Mouse (Mus musculus): ENCODE results near the gene Pitpnb. TPM values are rescaled to one million over a fixed set of nuclear protein-coding genes. Genes with fewer than 3 reads are reported as not detected.
A peak's percentile ranks its signal among the peaks of the same experiment; 100 is the strongest.

Gene Pitpnb
- polyA plus RNA-seq, 1 experiment from 2014 or later, result 131 TPM

DNA sequence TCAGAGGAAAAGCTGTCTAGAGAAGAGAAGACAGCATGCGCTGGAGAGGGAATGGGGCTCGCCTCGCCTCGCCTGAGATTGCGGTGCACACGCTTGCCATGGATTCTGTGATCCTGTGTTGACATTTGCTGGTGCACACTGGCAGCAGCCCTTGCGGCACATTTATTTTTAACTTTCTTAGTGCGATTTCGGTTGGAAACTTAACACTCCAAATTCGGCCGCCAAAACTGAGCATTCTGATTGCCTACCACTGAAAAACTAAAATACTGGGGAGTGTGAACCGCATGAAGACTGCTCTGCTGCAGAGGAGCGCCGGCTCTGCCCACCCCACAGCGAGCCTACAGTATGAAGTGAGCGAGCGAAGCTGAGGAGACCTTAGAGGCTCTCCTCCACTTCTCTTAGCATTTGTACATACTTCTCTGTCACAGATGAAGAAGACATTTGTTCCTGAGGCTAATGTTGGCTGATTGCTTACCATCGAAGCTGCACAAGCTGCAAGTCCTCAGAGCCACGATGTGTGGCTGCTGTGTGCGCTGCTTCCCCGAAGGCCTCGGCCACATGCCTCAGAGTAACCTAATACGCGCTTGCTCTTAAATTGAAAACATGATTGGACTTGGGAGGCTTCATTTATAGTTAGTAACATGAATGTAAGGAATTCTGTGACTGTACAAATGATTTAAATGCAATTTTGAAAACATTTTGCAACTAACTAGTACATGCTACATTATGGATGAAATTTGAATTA, 45.9 kb downstream of the Pitpnb start:
- DNase-seq (ENCODE audit: low spot score) (no peak), ATAC-seq (ENCODE audit: insufficient read depth, low FRiP score, low TSS enrichment) (no peak)
- H3K27me3 ChIP-seq (ENCODE audit: control insufficient read depth, insufficient read depth, low read length), result no peaks in the 10 kb centered on the region
- H3K4me3 ChIP-seq (ENCODE audit: low read depth, low read length), result no peak overlapping the region
- WGBS, result 93% methylated on average over 24 of the region's 24 CpGs
- no peak overlapping the region for H3K27ac ChIP-seq (ENCODE audit: low read depth, low read length)
- H3K9ac ChIP-seq (ENCODE audit: low read length), result no peak overlapping the region
- peaks cover 25% of the 10 kb centered on the region for H3K36me3 ChIP-seq (ENCODE audit: control insufficient read depth, insufficient read depth, low read length)
- H3K4me2 ChIP-seq (ENCODE audit: low read depth), result no peak overlapping the region
- no peaks in the 10 kb centered on the region for H3K4me1 ChIP-seq (ENCODE audit: control insufficient read depth, insufficient read depth, low read length)
- no peaks in the 10 kb centered on the region for H3K9me3 ChIP-seq (ENCODE audit: control insufficient read depth, low read length)

DNA sequence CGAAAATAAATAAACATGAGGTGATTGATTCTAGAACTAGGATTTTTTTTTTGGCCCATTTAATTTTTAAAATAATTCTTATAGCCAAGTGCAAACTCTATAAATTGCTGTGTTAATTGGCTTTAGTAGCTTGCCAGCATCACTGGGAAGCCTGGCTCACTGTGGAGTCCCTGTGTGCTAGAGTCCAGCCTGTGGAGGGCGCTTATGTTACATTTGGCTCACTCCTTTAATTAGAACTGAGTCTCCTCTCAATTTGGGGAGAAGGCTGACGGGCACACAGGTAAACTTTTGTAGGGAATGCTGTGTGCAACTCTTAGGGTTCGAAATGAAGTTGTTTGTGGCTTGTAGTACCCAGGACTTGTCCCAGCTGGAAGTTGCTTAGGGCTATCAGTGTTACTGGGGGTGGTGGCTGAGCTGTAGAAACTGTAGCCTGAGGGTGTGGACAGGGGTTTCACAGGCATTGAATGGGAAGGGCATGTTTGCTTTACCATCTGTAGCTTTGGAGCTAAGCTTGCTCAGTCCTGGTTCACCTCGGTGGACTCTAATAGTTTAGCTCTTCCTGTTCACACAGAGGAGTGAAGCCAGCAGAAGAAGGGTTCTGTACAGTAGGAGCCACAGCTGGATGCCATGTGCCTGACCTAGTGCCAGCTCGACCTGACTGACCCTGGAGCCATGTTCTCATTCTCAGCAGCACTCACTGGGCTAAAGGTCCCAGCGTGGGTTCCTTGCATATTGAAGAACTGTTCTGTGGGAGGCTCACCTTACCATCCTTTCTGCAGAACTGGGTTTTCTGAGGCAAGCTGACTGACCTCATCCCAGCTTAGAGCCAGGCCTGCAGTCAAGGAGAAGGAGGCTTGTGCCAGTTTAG, 47.8 kb downstream of the Pitpnb start:
- no peak for DNase-seq (ENCODE audit: low spot score)
- WGBS, result 74% methylated on average over 7 of the region's 7 CpGs
- Histone ChIP-seq H3K4me1 (ENCODE audit: control insufficient read depth, insufficient read depth, low read length) (no peaks in the 10 kb centered on the region), H3K9ac (ENCODE audit: low read length) (no peak overlapping the region), H3K4me3 (ENCODE audit: low read depth, low read length) (no peak overlapping the region), H3K4me2 (ENCODE audit: low read depth) (no peak overlapping the region), H3K27me3 (ENCODE audit: control insufficient read depth, insufficient read depth, low read length) (no peaks in the 10 kb centered on the region), H3K27ac (ENCODE audit: low read depth, low read length) (no peak overlapping the region), H3K36me3 (ENCODE audit: control insufficient read depth, insufficient read depth, low read length) (peaks cover 18% of the 10 kb centered on the region), H3K9me3 (ENCODE audit: control insufficient read depth, low read length) (no peaks in the 10 kb centered on the region)
- ATAC-seq (ENCODE audit: insufficient read depth, low FRiP score, low TSS enrichment), result no peak

DNA sequence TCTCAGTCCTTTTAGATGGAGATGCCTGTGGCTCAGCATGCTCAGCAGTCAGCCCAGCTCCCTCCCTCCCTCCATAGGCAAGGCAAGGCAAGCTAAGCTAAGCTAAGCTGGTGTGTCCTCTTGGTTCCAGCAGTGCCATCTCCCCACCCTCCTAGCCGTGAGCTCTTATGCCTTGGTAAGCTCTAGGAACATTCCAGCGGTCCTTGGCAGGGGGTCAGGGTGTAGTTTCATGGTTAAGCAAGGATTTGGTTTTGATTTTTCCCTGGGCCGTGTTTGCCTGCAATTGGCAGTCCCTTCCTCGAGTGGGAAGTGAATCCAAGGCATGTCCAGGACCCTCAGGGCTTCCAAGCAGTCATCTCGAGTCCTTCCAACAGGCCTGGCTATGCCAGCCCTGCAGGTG, 52.8 kb downstream of the Pitpnb start:
- Histone ChIP-seq H3K9me3 (ENCODE audit: control insufficient read depth, low read length) (no peaks in the 10 kb centered on the region), H3K36me3 (ENCODE audit: control insufficient read depth, insufficient read depth, low read length) (peaks cover 22% of the 10 kb centered on the region), H3K4me3 (ENCODE audit: low read depth, low read length) (no peak overlapping the region), H3K4me2 (ENCODE audit: low read depth) (no peak overlapping the region), H3K27me3 (ENCODE audit: control insufficient read depth, insufficient read depth, low read length) (no peaks in the 10 kb centered on the region), H3K4me1 (ENCODE audit: control insufficient read depth, insufficient read depth, low read length) (no peaks in the 10 kb centered on the region), H3K9ac (ENCODE audit: low read length) (no peak overlapping the region), H3K27ac (ENCODE audit: low read depth, low read length) (no peak overlapping the region)
- ATAC-seq (ENCODE audit: insufficient read depth, low FRiP score, low TSS enrichment) (no peak), DNase-seq (ENCODE audit: low spot score) (no peak)
- 89% methylated on average over 5 of the region's 5 CpGs for WGBS

DNA sequence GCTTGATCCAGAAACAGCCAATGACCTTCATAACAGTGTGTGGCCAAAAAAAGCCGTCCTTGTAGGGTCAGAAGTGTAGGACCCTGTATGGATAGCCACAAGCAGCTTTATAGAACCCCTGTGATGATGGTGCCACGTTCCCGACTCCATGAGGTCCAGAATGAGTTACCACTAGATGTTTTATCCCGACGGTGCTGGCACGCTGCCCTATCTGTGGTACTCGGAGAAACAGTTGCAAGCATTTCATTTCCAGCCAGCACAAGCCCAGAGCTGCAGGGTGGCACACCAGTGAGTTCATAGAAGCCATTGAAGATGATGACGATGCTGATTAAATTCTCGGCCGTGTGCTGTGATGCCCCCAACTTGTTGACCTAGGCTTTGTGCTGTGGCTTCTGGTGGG, 60.3 kb downstream of the Pitpnb start:
- Histone ChIP-seq H3K27ac (ENCODE audit: low read depth, low read length) (no peak overlapping the region), H3K9ac (ENCODE audit: low read length) (no peak overlapping the region), H3K36me3 (ENCODE audit: control insufficient read depth, insufficient read depth, low read length) (peaks cover 9% of the 10 kb centered on the region), H3K27me3 (ENCODE audit: control insufficient read depth, insufficient read depth, low read length) (no peaks in the 10 kb centered on the region), H3K4me3 (ENCODE audit: low read depth, low read length) (no peak overlapping the region), H3K4me2 (ENCODE audit: low read depth) (no peak overlapping the region), H3K9me3 (ENCODE audit: control insufficient read depth, low read length) (no peaks in the 10 kb centered on the region), H3K4me1 (ENCODE audit: control insufficient read depth, insufficient read depth, low read length) (peaks cover 22% of the 10 kb centered on the region)
- 91% methylated on average over 10 of the region's 10 CpGs for WGBS
- ATAC-seq (ENCODE audit: insufficient read depth, low FRiP score, low TSS enrichment), result no peak
- DNase-seq (ENCODE audit: low spot score), result no peak

DNA sequence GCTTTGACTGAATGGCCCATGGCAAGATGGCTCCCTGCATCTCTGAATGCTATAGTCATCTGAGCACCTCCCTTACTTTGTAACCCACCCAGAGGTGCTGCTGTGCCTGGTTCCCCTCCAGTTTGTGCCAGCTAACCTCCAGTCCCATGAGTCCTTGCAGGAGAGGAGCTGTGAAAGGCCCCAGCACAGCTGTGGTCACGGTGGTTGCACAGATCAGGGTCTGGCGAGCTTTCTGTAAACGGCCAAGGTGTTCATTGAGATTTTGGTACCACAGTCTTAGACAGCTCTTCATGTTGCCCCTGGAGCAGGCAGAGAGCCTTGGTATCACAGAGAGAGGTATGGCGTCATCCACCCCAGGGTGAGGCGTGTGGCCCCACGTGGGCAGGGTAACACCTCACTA, 60.9 kb downstream of the Pitpnb start:
- Histone ChIP-seq H3K4me2 (ENCODE audit: low read depth) (no peak overlapping the region), H3K27me3 (ENCODE audit: control insufficient read depth, insufficient read depth, low read length) (no peaks in the 10 kb centered on the region), H3K27ac (ENCODE audit: low read depth, low read length) (no peak overlapping the region), H3K4me3 (ENCODE audit: low read depth, low read length) (no peak overlapping the region), H3K36me3 (ENCODE audit: control insufficient read depth, insufficient read depth, low read length) (peaks cover 6% of the 10 kb centered on the region), H3K9ac (ENCODE audit: low read length) (no peak overlapping the region), H3K4me1 (ENCODE audit: control insufficient read depth, insufficient read depth, low read length) (peaks cover 22% of the 10 kb centered on the region), H3K9me3 (ENCODE audit: control insufficient read depth, low read length) (no peaks in the 10 kb centered on the region)
- no peak for ATAC-seq (ENCODE audit: insufficient read depth, low FRiP score, low TSS enrichment)
- 90% methylated on average over 6 of the region's 6 CpGs for WGBS
- DNase-seq (ENCODE audit: low spot score), result no peak

DNA sequence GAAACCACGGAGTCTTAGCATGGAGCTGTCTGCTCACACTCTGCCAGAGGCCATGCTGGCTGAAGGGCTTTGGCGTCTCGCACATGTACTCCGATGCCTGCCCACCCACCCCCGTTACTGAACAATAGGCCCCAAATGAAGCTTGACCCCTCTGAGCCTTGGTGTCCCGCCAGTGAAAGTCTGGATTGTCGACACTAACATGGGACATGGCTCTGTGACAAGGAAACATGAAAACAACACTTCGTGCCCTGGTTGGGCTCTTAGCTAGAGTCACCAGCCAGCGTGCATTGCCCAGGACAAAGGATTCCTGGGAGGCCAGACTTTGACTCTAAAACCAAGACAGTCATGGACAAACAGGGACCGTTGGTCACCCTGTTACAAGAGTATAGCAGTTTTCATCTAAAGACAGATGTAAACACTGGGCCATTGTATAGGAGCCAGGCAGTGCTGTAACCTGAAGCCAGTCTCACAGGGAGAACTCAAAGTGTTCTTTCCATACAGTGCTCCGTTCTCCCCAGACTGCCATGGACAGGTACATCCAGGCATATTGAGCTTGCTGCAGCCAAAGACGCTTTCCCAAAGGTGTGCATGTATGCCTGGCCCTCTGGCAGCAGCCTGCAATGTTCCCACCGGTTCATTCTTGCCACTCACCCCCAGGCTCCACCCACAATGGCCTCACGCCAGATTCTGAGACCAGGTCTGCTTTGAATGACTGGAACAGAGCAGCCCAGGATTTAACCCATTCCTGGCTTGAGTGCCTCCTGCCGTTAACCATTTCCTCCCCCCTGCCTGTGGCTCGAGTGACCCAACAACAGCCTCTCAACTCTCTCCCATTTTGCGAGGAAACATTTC, 63.0 kb downstream of the Pitpnb start:
- Histone ChIP-seq H3K27ac (ENCODE audit: low read depth, low read length) (peak overlapping the region; percentile 60), H3K4me2 (ENCODE audit: low read depth) (peak overlapping the region; percentile 45), H3K9ac (ENCODE audit: low read length) (peak overlapping the region; percentile 39), H3K36me3 (ENCODE audit: control insufficient read depth, insufficient read depth, low read length) (peaks cover 2% of the 10 kb centered on the region; the same call in 1 of the 2 replicates), H3K4me1 (ENCODE audit: control insufficient read depth, insufficient read depth, low read length) (peaks cover 24% of the 10 kb centered on the region), H3K4me3 (ENCODE audit: low read depth, low read length) (peak overlapping the region; percentile 10; the same call in 1 of the 2 replicates), H3K9me3 (ENCODE audit: control insufficient read depth, low read length) (no peaks in the 10 kb centered on the region), H3K27me3 (ENCODE audit: control insufficient read depth, insufficient read depth, low read length) (no peaks in the 10 kb centered on the region)
- peak; percentile 78 for ATAC-seq (ENCODE audit: insufficient read depth, low FRiP score, low TSS enrichment)
- DNase-seq (ENCODE audit: low spot score), result peak; percentile 87
- 12% methylated on average over 17 of the region's 17 CpGs for WGBS

DNA sequence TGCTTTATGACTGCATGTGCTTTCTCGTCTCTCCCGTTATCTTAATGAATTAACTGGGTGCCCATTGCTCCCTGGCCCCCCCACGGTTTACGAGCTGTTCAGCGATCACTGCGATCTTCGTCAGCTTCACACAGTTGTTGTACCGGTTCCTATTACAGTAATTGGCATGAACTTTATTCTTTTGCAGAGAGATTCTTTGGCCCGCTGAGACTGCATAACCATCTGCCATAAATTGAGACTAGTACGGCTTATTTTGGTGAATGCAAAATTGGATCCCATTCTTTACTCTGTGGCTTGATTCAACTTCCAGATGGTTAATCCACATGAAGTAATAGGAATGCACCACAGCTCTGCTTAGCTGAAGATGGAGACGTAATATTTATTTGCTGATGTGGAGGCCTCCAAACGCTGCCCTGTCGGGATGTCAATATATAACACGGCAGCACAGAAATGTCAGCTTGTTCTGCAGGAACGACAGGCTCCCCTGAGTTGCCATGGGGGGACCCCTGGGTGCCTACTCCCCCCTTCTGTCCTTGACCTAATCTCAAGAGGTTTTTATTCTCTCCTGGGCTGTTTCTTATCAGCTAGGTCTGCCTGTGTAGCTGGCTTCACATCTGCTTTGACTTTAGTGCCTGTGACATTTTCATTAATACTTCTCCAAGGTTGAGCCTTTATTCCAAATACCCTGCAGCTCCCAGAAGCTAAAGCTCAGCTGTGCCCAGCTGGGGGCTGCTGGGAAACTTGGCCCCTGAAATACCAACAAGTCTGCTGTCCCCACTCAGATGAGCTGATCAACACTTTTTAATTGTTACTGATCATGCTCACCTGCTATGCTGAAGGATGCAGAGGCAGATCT, 63.9 kb downstream of the Pitpnb start:
- peak; percentile 24 for DNase-seq (ENCODE audit: low spot score)
- H3K9ac ChIP-seq (ENCODE audit: low read length), result peak overlapping the region; percentile 39
- WGBS, result 18% methylated on average over 15 of the region's 15 CpGs
- peak overlapping the region; percentile 60 for H3K27ac ChIP-seq (ENCODE audit: low read depth, low read length)
- 0 out of 2 replicates have a peak, but pooled peaks have one; percentile 5 for ATAC-seq (ENCODE audit: insufficient read depth, low FRiP score, low TSS enrichment)
- H3K36me3 ChIP-seq (ENCODE audit: control insufficient read depth, insufficient read depth, low read length), result peaks cover 1% of the 10 kb centered on the region; the same call in 1 of the 2 replicates
- peak overlapping the region; percentile 45 for H3K4me2 ChIP-seq (ENCODE audit: low read depth)
- peak overlapping the region; percentile 10; the same call in 1 of the 2 replicates for H3K4me3 ChIP-seq (ENCODE audit: low read depth, low read length)
- no peaks in the 10 kb centered on the region for H3K9me3 ChIP-seq (ENCODE audit: control insufficient read depth, low read length)
- peaks cover 24% of the 10 kb centered on the region for H3K4me1 ChIP-seq (ENCODE audit: control insufficient read depth, insufficient read depth, low read length)
- H3K27me3 ChIP-seq (ENCODE audit: control insufficient read depth, insufficient read depth, low read length), result no peaks in the 10 kb centered on the region

DNA sequence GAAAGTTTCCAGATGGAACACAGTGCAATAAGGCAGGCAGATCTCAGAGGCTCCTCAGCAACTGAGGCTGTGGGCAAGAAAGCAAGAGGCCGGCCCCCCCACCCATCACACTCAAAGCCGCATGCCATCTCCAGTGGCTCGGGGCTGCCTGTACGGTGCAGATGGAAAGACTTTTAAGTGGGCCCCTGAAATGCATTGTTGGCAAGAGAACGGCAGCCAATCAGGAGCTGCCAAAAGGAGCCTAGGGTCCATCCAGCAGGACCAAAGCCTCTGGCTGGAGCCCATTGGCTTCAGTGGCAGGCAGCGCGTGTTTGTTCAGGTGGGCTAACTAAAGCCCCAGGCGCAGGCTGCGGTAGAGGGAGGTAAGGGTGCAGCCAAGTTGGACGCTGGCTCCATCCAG, 65.2 kb downstream of the Pitpnb start:
- no peak overlapping the region for H3K4me2 ChIP-seq (ENCODE audit: low read depth)
- no peak for DNase-seq (ENCODE audit: low spot score)
- no peaks in the 10 kb centered on the region for H3K36me3 ChIP-seq (ENCODE audit: control insufficient read depth, insufficient read depth, low read length)
- no peak for ATAC-seq (ENCODE audit: insufficient read depth, low FRiP score, low TSS enrichment)
- H3K27me3 ChIP-seq (ENCODE audit: control insufficient read depth, insufficient read depth, low read length), result no peaks in the 10 kb centered on the region
- 44% methylated on average over 10 of the region's 10 CpGs for WGBS
- no peak overlapping the region for H3K4me3 ChIP-seq (ENCODE audit: low read depth, low read length)
- H3K9ac ChIP-seq (ENCODE audit: low read length), result no peak overlapping the region
- no peak overlapping the region for H3K27ac ChIP-seq (ENCODE audit: low read depth, low read length)
- no peaks in the 10 kb centered on the region for H3K9me3 ChIP-seq (ENCODE audit: control insufficient read depth, low read length)
- peaks cover 24% of the 10 kb centered on the region for H3K4me1 ChIP-seq (ENCODE audit: control insufficient read depth, insufficient read depth, low read length)
